Mouse (Mus musculus): Measurements from ENCODE around the gene Dcst1.

GRCm38 (mm10) chr3:89411490-89412393, 46.7 kb upstream of the Dcst1 start, which contains the start of gene Flad1:
- TF ChIP-seq POLR2A (IDR thresholded peaks at IDR 0.05; ENCODE audit: control insufficient read depth, low read depth, low read length), result no peak
- TF ChIP-seq CTCF (IDR thresholded peaks at IDR 0.05; ENCODE audit: control insufficient read depth, insufficient read depth, insufficient replicate concordance, low read depth, low read length), result no peak
